15 mouse cellular contexts compared by ENCODE assay signal in the genomic region with DNA sequence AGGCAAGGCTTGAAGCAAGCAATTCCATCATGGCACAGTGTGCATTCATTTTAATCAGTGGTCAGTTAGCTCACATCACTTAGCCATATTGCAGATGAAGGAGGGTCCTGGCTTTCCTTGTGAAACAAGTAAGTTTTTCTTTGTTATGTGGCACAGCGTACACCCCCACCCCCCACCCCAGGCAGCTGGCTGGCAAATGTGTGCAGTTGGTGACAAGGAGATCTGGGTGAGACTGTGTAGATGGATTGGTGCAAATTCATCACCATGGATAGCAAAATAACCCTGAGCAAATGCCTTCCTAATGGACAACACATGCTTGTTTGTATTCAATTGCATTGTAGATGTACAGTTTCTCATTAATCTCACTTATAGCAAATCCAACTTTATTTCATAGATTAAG.
"Had no signal": no experiment of that assay in that cellular context is flagged by ENCODE, and none has a peak within 500 bp of the region (broad histone marks: within the 10 kb centered on the region; RNA-seq: fewer than 3 reads in every experiment).

No protein-coding gene starts in this region.

- H3K4me2 ChIP-seq: limb, embryonic 15.5 days; liver, embryonic 12.5 days; lung, embryonic 14.5 days; midbrain, embryonic 13.5 days; neural tube, embryonic 12.5 days had no signal

- DNase-seq: kidney, adult 18-20 months; kidney, postnatal 10 days; left cerebral cortex, postnatal 4 days; lung, embryonic 14.5 days; lung, postnatal 10 days; lung, postnatal 4 days; right cerebral cortex, adult 18-20 months; right cerebral cortex, postnatal 25 days; thymus, adult 18-20 months; thymus, postnatal 14 days had no signal

- H3K4me1 ChIP-seq: limb, embryonic 15.5 days; liver, embryonic 12.5 days; megakaryocyte, embryonic 14.5 days; midbrain, embryonic 13.5 days; neural tube, embryonic 12.5 days had no signal

- ATAC-seq: liver, embryonic 12.5 days; midbrain, embryonic 13.5 days had no signal

- H3K36me3 ChIP-seq: limb, embryonic 15.5 days; liver, embryonic 12.5 days; midbrain, embryonic 13.5 days; neural tube, embryonic 12.5 days had no signal

- H3K9ac ChIP-seq: limb, embryonic 15.5 days; liver, embryonic 12.5 days; lung, embryonic 14.5 days; midbrain, embryonic 13.5 days; neural tube, embryonic 12.5 days had no signal

- H3K27me3 ChIP-seq: limb, embryonic 15.5 days; liver, embryonic 12.5 days; megakaryocyte, embryonic 14.5 days; midbrain, embryonic 13.5 days; neural tube, embryonic 12.5 days had no signal

- H3K27ac ChIP-seq: limb, embryonic 15.5 days; liver, embryonic 12.5 days; midbrain, embryonic 13.5 days; neural tube, embryonic 12.5 days had no signal

- H3K4me3 ChIP-seq: limb, embryonic 15.5 days; liver, embryonic 12.5 days; megakaryocyte, embryonic 14.5 days; midbrain, embryonic 13.5 days; neural tube, embryonic 12.5 days had no signal

- H3K9me3 ChIP-seq: limb, embryonic 15.5 days; liver, embryonic 12.5 days; megakaryocyte, embryonic 14.5 days; midbrain, embryonic 13.5 days; neural tube, embryonic 12.5 days had no signal
